Mouse (Mus musculus) heart, adult 2 months (tissue): ENCODE data around the gene Ifngr1.

Experiments
- CTCF ChIP-seq: fragments of 200-600 bp; IDR thresholded peaks from 2 replicates; pipeline ENCODE4 v1.8.1; 2022; ENCODE audit warnings: antibody characterized with exemption, mild to moderate bottlenecking, moderate library complexity
- EP300 ChIP-seq: fragments of 200-500 bp; IDR thresholded peaks from 2 replicates; pipeline ENCODE4 v1.6.1; 2011; ENCODE audit warnings: low read depth, low read length, control low read depth; ENCODE audit not compliant: insufficient read depth
- POLR2A ChIP-seq: fragments of 200-500 bp; IDR thresholded peaks from 2 replicates; pipeline ENCODE4 v1.6.1; 2011; ENCODE audit warnings: mild to moderate bottlenecking, low read depth, low read length, control low read depth; ENCODE audit not compliant: insufficient read depth

DNA sequence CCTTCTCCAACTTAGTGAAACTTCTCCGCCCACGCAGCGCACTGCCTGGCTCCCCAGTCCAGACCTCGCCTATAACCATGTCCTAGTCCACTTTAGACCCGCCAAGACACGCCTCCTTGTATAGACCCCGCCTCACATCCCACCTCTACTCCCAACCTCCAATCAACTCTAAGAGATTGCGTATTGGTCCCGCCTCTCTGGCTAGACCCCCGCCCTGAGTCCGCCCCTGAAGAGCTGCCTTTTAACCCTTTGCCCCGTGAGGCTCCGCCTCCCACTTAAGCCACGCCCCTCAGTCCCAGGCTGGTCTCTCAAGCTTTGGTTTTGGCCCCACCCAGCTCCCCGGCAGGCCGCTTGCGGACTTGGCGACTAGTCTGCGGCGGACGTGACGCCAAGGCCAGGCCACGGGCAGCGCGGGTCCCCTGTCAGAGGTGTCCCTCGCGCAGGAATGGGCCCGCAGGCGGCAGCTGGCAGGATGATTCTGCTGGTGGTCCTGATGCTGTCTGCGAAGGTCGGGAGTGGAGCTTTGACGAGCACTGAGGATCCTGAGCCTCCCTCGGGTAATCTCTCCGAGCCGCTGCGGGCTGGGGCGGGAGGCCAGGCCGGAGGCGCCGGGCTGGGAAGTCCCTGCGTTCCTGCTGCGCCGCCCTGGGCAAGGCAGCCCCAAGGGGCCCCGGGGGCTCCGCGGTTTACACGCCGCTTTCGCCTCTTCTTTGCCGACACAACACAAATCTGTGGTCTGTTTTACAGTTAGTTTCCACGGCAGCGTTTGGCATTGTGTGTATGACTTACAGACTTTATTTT lies at the start of gene Ifngr1:
- no peak for TF ChIP-seq CTCF
- TF ChIP-seq POLR2A, result peak; percentile 95
- TF ChIP-seq EP300, result peak; percentile 79; the same call in 1 of the 2 replicates
